Mouse (Mus musculus) heart, adult 11 months (tissue): Measurements from ENCODE around the gene Gart.
A peak's percentile ranks its signal among the peaks of the same experiment; 100 is the strongest.
"Not testable (repeated sequence)": the region's sequence is repeated elsewhere in the genome, so short reads cannot be mapped to it uniquely, and the experiment has no call there.

Experiments
- DNase-seq: peaks from one replicate; pipeline ENCODE4 v3.0.0; 2022

The Gart gene

GRCm38 (mm10) chr16:91647461-91648219, 888 bp upstream of the Gart start, which contains the start of gene Son:
TSS of gene Son (plus strand) at chr16:91647506.
- peak; percentile 100 for DNase-seq

GRCm38 (mm10) chr16:91645995-91646602, 653 bp downstream of the Gart start:
- DNase-seq, result peak; percentile 87

GRCm38 (mm10) chr16:91645420-91645819, 1.3 kb downstream of the Gart start:
- not testable (repeated sequence) for DNase-seq

- peak; percentile 73 for DNase-seq
Measured at GRCm38 (mm10) chr16:91644901-91645300, 1.9 kb downstream of the Gart start.

- peak; percentile 22 for DNase-seq
Measured at GRCm38 (mm10) chr16:91640171-91640570, 6.6 kb downstream of the Gart start.

GRCm38 (mm10) chr16:91639636-91640035, 7.1 kb downstream of the Gart start:
- peak; percentile 79 for DNase-seq

GRCm38 (mm10) chr16:91639161-91639560, 7.6 kb downstream of the Gart start:
- peak; percentile 77 for DNase-seq

GRCm38 (mm10) chr16:91633641-91634040, 13.1 kb downstream of the Gart start:
- DNase-seq, result no peak

- DNase-seq, result no peak
Measured at GRCm38 (mm10) chr16:91632940-91633339, 13.8 kb downstream of the Gart start.

GRCm38 (mm10) chr16:91632439-91632838, 14.3 kb downstream of the Gart start:
- no peak for DNase-seq

GRCm38 (mm10) chr16:91630584-91630983, 16.2 kb downstream of the Gart start:
- DNase-seq, result no peak

- no peak for DNase-seq
Measured at GRCm38 (mm10) chr16:91629749-91630148, 17.0 kb downstream of the Gart start.

- DNase-seq, result no peak
Measured at GRCm38 (mm10) chr16:91628673-91629072, 18.1 kb downstream of the Gart start.

GRCm38 (mm10) chr16:91627831-91628230, 18.9 kb downstream of the Gart start:
- no peak for DNase-seq

GRCm38 (mm10) chr16:91623074-91623473, 23.7 kb downstream of the Gart start:
- DNase-seq, result no peak

GRCm38 (mm10) chr16:91620991-91621390, 25.8 kb downstream of the Gart start:
- DNase-seq, result no peak

- DNase-seq, result peak; percentile 88
Measured at GRCm38 (mm10) chr16:91620185-91620584, 26.6 kb downstream of the Gart start.

GRCm38 (mm10) chr16:91618511-91619501, 27.9 kb downstream of the Gart start, which contains the start of gene Dnajc28:
TSS of gene Dnajc28 (minus strand) at chr16:91619026.
- DNase-seq, result peak; percentile 98

- no peak for DNase-seq
Measured at GRCm38 (mm10) chr16:91614552-91614951, 32.2 kb downstream of the Gart start.

- DNase-seq, result no peak
Measured at GRCm38 (mm10) chr16:91612525-91612924, 34.2 kb downstream of the Gart start.

- no peak for DNase-seq
Measured at GRCm38 (mm10) chr16:91611248-91611647, 35.5 kb downstream of the Gart start.

- DNase-seq, result peak; percentile 97
Measured at GRCm38 (mm10) chr16:91609501-91610245, 37.1 kb downstream of the Gart start.
